Mouse (Mus musculus) midbrain, postnatal 0 days (tissue): ENCODE data around the gene Asphd2. TPM values are rescaled to one million over a fixed set of nuclear protein-coding genes. Genes with fewer than 3 reads are reported as not detected.
A peak's percentile ranks its signal among the peaks of the same experiment; 100 is the strongest.

Source experiments
- ATAC-seq: fragments of 200-750 bp; cut with Nextera tagmentation; 2 replicates; pipeline ENCODE4 v1.8.0; 2017; ENCODE audit warnings: moderate number of reproducible peaks, mild to moderate bottlenecking, moderate TSS enrichment, moderate library complexity; ENCODE audit not compliant: low FRiP score
- DNase-seq: peaks from one replicate; pipeline ENCODE4 v3.0.0-alpha.2; 2015; ENCODE audit warnings: low spot score
- H3K27ac ChIP-seq: fragments of 300-500 bp; sonication (generic); 2 replicates; pipeline ENCODE4 v1.5.1; 2014; ENCODE audit warnings: low read depth, mild to moderate bottlenecking, low read length, mixed read lengths
- H3K27me3 ChIP-seq: fragments of 300-500 bp; sonication (generic); 2 replicates; pipeline ENCODE4 v1.6.1; 2014; ENCODE audit warnings: low read length, control low read depth, mixed read lengths; ENCODE audit not compliant: insufficient read depth
- H3K36me3 ChIP-seq: fragments of 300-500 bp; sonication (generic); 2 replicates; pipeline ENCODE4 v1.6.1; 2014; ENCODE audit warnings: low read length, control low read depth, mixed read lengths; ENCODE audit not compliant: insufficient read depth
- H3K4me1 ChIP-seq: fragments of 300-500 bp; sonication (generic); 2 replicates; pipeline ENCODE4 v1.6.1; 2014; ENCODE audit warnings: mild to moderate bottlenecking, control low read depth, antibody characterized with exemption, low read length, mixed read lengths; ENCODE audit not compliant: insufficient read depth
- H3K4me2 ChIP-seq: fragments of 300-500 bp; sonication (generic); 2 replicates; pipeline ENCODE4 v1.6.1; 2014; ENCODE audit warnings: low read depth, mild to moderate bottlenecking, low read length, mixed read lengths; ENCODE audit not compliant: poor library complexity, severe bottlenecking
- H3K4me3 ChIP-seq: fragments of 300-500 bp; sonication (generic); 2 replicates; pipeline ENCODE4 v1.5.1; 2014; ENCODE audit warnings: low read depth, mild to moderate bottlenecking, low read length, moderate library complexity
- H3K9ac ChIP-seq: fragments of 300-500 bp; sonication (generic); replicated peaks from 2 replicates; pipeline ENCODE4 v1.6.1; 2014; ENCODE audit warnings: mild to moderate bottlenecking, low read length, moderate library complexity, mixed read lengths; ENCODE audit not compliant: poor library complexity, severe bottlenecking
- H3K9me3 ChIP-seq: fragments of 300-500 bp; sonication (generic); 2 replicates; pipeline ENCODE4 v1.6.1; 2016; ENCODE audit warnings: low read length, control low read depth
- CTCF ChIP-seq: IDR thresholded peaks from 2 replicates; pipeline ENCODE4 v1.5.1; 2016; ENCODE audit warnings: antibody characterized with exemption, mild to moderate bottlenecking
- WGBS: fragments of 180-500 bp; shearing (Covaris S2); extraction: QIAGEN DNeasy Blood & Tissue Kit; methylation state at CpG from one replicate; pipeline ENCODE4 v1.1.7; 2014; 5-methylcytosine and 5-hydroxymethylcytosine counted together
- polyA plus RNA-seq: library from polyadenylated mRNA; unstranded; fragments of >200 nt; fragmentation: Nextera tagmentation; extraction: Ambion mirVana; gene quantifications from 2 replicates; pipeline ENCODE4 v1.2.1, GENCODE M21; 2015
- total RNA-seq: library from RNA; depleted of rRNA; stranded (reverse); fragments of >200 nt; gene quantifications from 2 replicates; pipeline ENCODE4 v1.2.3, GENCODE M21; 2014

The Asphd2 gene
- total and polyA plus RNA-seq, 2 experiments from 2014 or later = 162 to 192 TPM

GRCm38 (mm10) chr5:112377380-112377779, 17.3 kb downstream of the Asphd2 start:
- H3K9ac ChIP-seq = 0 out of 2 replicates have a peak overlapping the region, but pooled peaks have one; percentile 19
- peaks cover 28% of the 10 kb centered on the region for H3K36me3 ChIP-seq
- no peak overlapping the region for H3K27ac ChIP-seq
- ATAC-seq = no peak
- TF ChIP-seq CTCF = no peak
- no peaks in the 10 kb centered on the region for H3K9me3 ChIP-seq
- no peak for DNase-seq
- peaks cover 9% of the 10 kb centered on the region for H3K4me1 ChIP-seq
- 100% methylated on average over 1 of the region's 1 CpGs for WGBS
- no peaks in the 10 kb centered on the region for H3K27me3 ChIP-seq
- H3K4me2 ChIP-seq = no peak overlapping the region
- no peak overlapping the region for H3K4me3 ChIP-seq

GRCm38 (mm10) chr5:112376111-112376510, 18.6 kb downstream of the Asphd2 start:
- 84% methylated on average over 4 of the region's 4 CpGs for WGBS
- ATAC-seq (no peak), DNase-seq (no peak)
- H3K27ac ChIP-seq = no peak overlapping the region
- no peak overlapping the region for H3K4me3 ChIP-seq
- H3K36me3 ChIP-seq = peaks cover 28% of the 10 kb centered on the region
- no peaks in the 10 kb centered on the region for H3K9me3 ChIP-seq
- TF ChIP-seq CTCF = no peak
- no peaks in the 10 kb centered on the region for H3K27me3 ChIP-seq
- peaks cover 20% of the 10 kb centered on the region for H3K4me1 ChIP-seq
- no peak overlapping the region for H3K4me2 ChIP-seq
- no peak overlapping the region for H3K9ac ChIP-seq

- ATAC-seq = peak; percentile 84
- Histone ChIP-seq H3K4me1 (peaks cover 26% of the 10 kb centered on the region), H3K4me3 (no peak overlapping the region), H3K9me3 (no peaks in the 10 kb centered on the region), H3K36me3 (peaks cover 29% of the 10 kb centered on the region), H3K27me3 (no peaks in the 10 kb centered on the region), H3K4me2 (peak overlapping the region; percentile 22; the same call in 1 of the 2 replicates), H3K27ac (peak overlapping the region; percentile 95), H3K9ac (peak overlapping the region; percentile 55)
- peak; percentile 96 for DNase-seq
- WGBS = 11% methylated on average over 7 of the region's 7 CpGs
- TF ChIP-seq CTCF = no peak
Observed at GRCm38 (mm10) chr5:112371933-112372332, 22.7 kb downstream of the Asphd2 start.

DNA sequence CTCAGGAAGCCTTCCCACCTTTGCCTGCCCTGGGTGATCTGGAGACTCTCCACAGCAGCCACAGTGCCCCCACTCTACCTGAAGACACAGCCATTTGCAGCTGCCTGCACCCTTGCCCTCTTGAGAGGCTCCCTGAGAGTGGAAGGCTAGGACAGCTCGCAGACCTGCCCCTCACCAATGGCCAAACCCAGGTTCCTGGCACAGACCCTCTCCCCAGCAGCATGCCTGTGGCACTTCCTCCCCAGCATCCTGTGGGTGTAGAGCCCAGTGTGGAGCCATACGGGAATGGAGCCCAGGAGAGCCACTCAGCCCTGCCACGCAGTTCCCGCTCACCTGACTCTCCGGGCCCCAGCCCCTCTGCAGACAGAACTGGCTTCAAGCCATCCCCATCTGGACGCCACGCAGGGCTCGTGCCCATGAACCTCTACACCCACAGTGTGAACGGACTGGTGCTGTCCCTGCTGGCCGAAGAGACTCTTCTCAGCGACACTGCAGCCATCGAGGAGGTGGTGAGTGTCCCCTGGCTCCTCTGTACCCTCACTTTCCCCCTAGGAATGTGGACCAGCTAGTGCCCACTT, 24.3 kb downstream of the Asphd2 start:
- Histone ChIP-seq H3K9ac (0 out of 2 replicates have a peak overlapping the region, but pooled peaks have one; percentile 3), H3K27ac (peak overlapping the region; percentile 95), H3K9me3 (no peaks in the 10 kb centered on the region), H3K4me1 (peaks cover 26% of the 10 kb centered on the region), H3K4me2 (no peak overlapping the region), H3K4me3 (no peak overlapping the region), H3K27me3 (no peaks in the 10 kb centered on the region), H3K36me3 (peaks cover 37% of the 10 kb centered on the region)
- no peak for TF ChIP-seq CTCF
- DNase-seq = no peak
- ATAC-seq = no peak
- 85% methylated on average over 12 of the region's 12 CpGs for WGBS

GRCm38 (mm10) chr5:112369326-112369725, 25.3 kb downstream of the Asphd2 start:
- H3K27me3 ChIP-seq = no peaks in the 10 kb centered on the region
- H3K27ac ChIP-seq = peak overlapping the region; percentile 52; the same call in 1 of the 2 replicates
- H3K9ac ChIP-seq = no peak overlapping the region
- peaks cover 39% of the 10 kb centered on the region for H3K36me3 ChIP-seq
- no peak for DNase-seq
- H3K4me3 ChIP-seq = no peak overlapping the region
- no peak for ATAC-seq
- peaks cover 26% of the 10 kb centered on the region for H3K4me1 ChIP-seq
- no peaks in the 10 kb centered on the region for H3K9me3 ChIP-seq
- TF ChIP-seq CTCF = no peak
- H3K4me2 ChIP-seq = no peak overlapping the region
- 83% methylated on average over 13 of the region's 13 CpGs for WGBS

DNA sequence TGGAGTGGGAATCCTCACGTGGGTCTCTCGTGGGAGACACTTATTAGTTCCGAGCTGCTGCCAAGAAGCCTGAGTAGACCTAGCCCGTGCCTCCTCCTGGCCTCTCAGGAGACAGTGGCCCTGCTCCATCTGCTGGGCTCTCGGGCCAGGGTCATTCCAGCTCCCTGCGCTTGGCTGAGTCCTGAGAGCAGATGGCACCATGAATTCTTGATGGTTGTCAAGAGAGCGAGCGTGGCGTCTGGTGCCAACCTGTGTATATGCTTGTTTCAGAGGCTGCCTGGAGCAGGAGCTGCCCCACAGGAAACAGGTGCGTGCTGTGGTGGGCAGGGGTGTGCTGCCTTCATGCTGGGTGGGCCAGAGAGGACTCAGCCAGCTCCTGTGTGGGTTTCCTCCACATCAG, 26.0 kb downstream of the Asphd2 start:
- TF ChIP-seq CTCF = no peak
- 80% methylated on average over 10 of the region's 10 CpGs for WGBS
- no peak for ATAC-seq
- H3K9ac ChIP-seq = no peak overlapping the region
- peaks cover 45% of the 10 kb centered on the region for H3K36me3 ChIP-seq
- peaks cover 26% of the 10 kb centered on the region for H3K4me1 ChIP-seq
- no peaks in the 10 kb centered on the region for H3K9me3 ChIP-seq
- no peak overlapping the region for H3K27ac ChIP-seq
- no peak overlapping the region for H3K4me2 ChIP-seq
- H3K4me3 ChIP-seq = no peak overlapping the region
- H3K27me3 ChIP-seq = no peaks in the 10 kb centered on the region
- DNase-seq = peak; percentile 86
